Mouse (Mus musculus): Measurements from ENCODE around the gene Trim52. TPM values are rescaled to one million over a fixed set of nuclear protein-coding genes. Genes with fewer than 3 reads are reported as not detected.

Trim52 gene
- not detected in 2 replicates for polyA plus RNA-seq (2012; rRNA removed)
- polyA plus RNA-seq (2014; fragmentation: Nextera tagmentation; extraction: Ambion mirVana), result not detected in 2 replicates

DNA sequence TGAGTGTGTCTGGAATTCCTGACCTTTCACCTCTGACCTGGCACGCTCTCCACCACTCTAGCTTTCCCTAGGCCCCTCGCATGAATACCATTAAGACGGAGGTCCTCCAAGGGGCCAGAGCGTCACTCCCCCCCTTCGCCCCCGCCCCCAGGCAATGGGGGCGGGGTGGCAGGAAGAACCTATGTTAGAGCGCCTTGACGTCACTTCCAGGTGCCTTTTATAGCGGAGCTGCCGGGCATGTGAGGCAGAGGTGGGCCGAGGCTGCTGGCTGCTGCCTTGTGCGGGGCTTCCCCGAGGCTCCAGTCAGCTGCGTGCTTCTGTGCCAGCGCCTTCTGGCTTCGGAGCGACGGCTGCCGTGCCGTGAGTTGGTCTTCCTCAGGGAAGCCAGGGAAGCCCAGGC, at the start of gene Trim52:
Gene Trim52, plus strand, starts transcription at position 219 of the 400 bp plus-strand sequence.
- no peaks in the 10 kb centered on the region for H3K4me1 ChIP-seq (replicated peaks; ENCODE audit: control insufficient read depth in 2 of 2, insufficient read depth in 2 of 2, low read length in 1 of 2)
- H3K9ac ChIP-seq (replicated peaks), result no peak within 1 kb of the TSS
- WGBS (ENCODE audit: insufficient replicate concordance), result 88% methylated on average over 19 of the region's 21 CpGs
- DNase-seq (ENCODE audit: low read depth in 3 of 3, low spot score in 3 of 3) (no peak), ATAC-seq (ENCODE audit: insufficient read depth) (no peak)
- no peaks in the 10 kb centered on the region for H3K9me3 ChIP-seq (ENCODE audit: control insufficient read depth, low read length)
- H3K4me3 ChIP-seq (ENCODE audit: insufficient read depth in 1 of 2, low read depth in 2 of 2, low read length in 2 of 2), result no peak within 1 kb of the TSS
- TF ChIP-seq EP300 (IDR thresholded peaks at IDR 0.05; ENCODE audit: low read depth) (no peak), CTCF (IDR thresholded peaks at IDR 0.05; ENCODE audit: low read depth) (no peak)
- H3K27me3 ChIP-seq (ENCODE audit: control insufficient read depth, insufficient read depth, low read length), result no peaks in the 10 kb centered on the region
- H3K4me2 ChIP-seq (ENCODE audit: low read depth), result no peak within 1 kb of the TSS
- no peak within 1 kb of the TSS for H3K27ac ChIP-seq
- no peaks in the 10 kb centered on the region for H3K36me3 ChIP-seq (replicated peaks; ENCODE audit: control insufficient read depth, insufficient read depth, low read depth)

GRCm38 (mm10) chr14:106072608-106073007, 33.4 kb upstream of the Trim52 start:
- no peak for ATAC-seq (ENCODE audit: insufficient read depth)
- Histone ChIP-seq H3K27me3 (ENCODE audit: control insufficient read depth, insufficient read depth, low read length) (no peaks in the 10 kb centered on the region), H3K4me1 (replicated peaks; ENCODE audit: control insufficient read depth in 2 of 2, insufficient read depth in 2 of 2, low read length in 1 of 2) (no peaks in the 10 kb centered on the region), H3K36me3 (replicated peaks; ENCODE audit: control insufficient read depth, insufficient read depth, low read depth) (no peaks in the 10 kb centered on the region), H3K4me3 (ENCODE audit: insufficient read depth in 1 of 2, low read depth in 2 of 2, low read length in 2 of 2) (no peak overlapping the region), H3K4me2 (ENCODE audit: low read depth) (no peak overlapping the region), H3K9me3 (ENCODE audit: control insufficient read depth, low read length) (no peaks in the 10 kb centered on the region), H3K27ac (no peak overlapping the region), H3K9ac (replicated peaks) (no peak overlapping the region)
- TF ChIP-seq CTCF (IDR thresholded peaks at IDR 0.05; ENCODE audit: low read depth), result no peak
- no peak for TF ChIP-seq EP300 (IDR thresholded peaks at IDR 0.05; ENCODE audit: low read depth)
- 42% methylated on average over 1 of the region's 1 CpGs for WGBS (ENCODE audit: insufficient replicate concordance)
- no peak for DNase-seq (ENCODE audit: low read depth in 3 of 3, low spot score in 3 of 3)

DNA sequence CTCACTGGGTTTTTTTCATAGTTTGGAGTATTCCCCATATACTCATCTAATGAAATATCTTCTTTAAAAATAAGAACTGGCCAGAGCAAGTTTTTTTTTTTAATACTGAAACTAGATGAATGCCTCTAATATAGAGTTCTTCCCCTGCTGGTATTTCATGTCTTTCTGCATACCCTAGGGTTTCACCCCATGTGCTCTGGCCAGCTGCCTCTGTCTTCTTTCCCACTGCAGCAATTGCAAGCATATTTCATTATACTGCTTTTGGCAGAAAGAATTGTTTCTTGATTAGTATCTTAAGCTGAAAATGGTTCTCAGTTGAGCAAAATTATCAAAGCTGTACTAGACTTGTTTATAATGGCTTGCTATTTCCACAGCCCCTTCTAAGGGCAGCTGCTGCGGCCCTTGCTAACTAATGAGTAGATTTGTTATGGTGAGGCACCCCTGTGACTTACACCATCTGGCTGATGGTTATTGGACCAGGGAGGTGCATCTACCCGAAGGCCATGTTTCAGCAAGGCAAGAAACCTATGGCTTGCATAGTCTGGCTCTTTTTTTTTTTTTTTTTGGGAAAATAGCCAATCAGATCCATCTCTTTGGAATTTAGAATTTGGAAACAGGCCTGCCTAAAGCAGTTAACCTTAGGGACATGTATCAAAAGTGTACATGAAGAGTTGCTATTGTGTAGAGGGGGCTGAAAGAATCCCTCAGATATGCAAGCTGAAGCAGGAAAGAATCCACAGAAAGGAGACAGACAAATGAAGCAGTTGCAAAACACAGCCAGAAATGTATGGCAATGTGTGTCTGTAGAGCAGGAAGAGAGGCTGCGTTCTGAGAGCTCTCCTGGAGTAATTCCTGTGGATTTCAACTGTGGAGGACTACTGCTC, 30.6 kb upstream of the Trim52 start:
- Histone ChIP-seq H3K36me3 (replicated peaks; ENCODE audit: control insufficient read depth, insufficient read depth, low read depth) (no peaks in the 10 kb centered on the region), H3K4me2 (ENCODE audit: low read depth) (no peak overlapping the region), H3K4me3 (ENCODE audit: insufficient read depth in 1 of 2, low read depth in 2 of 2, low read length in 2 of 2) (no peak overlapping the region), H3K4me1 (replicated peaks; ENCODE audit: control insufficient read depth in 2 of 2, insufficient read depth in 2 of 2, low read length in 1 of 2) (no peaks in the 10 kb centered on the region), H3K9ac (replicated peaks) (no peak overlapping the region), H3K27ac (no peak overlapping the region), H3K9me3 (ENCODE audit: control insufficient read depth, low read length) (no peaks in the 10 kb centered on the region), H3K27me3 (ENCODE audit: control insufficient read depth, insufficient read depth, low read length) (no peaks in the 10 kb centered on the region)
- DNase-seq (ENCODE audit: low read depth in 3 of 3, low spot score in 3 of 3), result no peak
- ATAC-seq (ENCODE audit: insufficient read depth), result no peak
- 55% methylated on average over 3 of the region's 3 CpGs for WGBS (ENCODE audit: insufficient replicate concordance)
- TF ChIP-seq EP300 (IDR thresholded peaks at IDR 0.05; ENCODE audit: low read depth), result no peak
- TF ChIP-seq CTCF (IDR thresholded peaks at IDR 0.05; ENCODE audit: low read depth), result no peak

DNA sequence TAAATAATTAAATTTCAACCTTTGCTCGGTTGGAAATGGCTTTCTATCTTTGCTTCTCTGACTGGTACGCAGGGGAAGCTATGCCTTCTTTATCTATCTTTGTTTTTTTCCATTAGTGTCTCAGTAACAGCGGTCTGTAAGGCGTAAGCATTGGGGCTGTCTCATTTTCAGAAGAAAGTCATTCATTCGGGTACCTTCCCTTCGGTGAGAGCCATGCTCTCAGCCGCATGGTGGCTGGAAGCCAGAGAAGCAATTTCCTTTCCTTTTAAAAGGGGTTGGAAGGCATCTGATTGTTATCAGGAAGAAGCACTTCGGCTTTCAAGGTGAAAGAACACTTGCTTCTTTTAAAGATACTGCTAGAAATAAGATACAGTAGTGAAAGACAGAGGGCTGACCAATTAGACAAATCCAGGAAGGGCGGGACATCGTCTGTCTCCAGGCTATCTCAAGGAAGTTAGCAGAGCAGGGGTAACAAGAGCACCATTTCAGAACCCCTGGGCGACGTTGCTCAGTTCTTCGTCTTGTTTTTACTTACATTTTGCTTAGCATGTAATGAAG, 17.4 kb upstream of the Trim52 start:
- no peak overlapping the region for H3K4me3 ChIP-seq (ENCODE audit: insufficient read depth in 1 of 2, low read depth in 2 of 2, low read length in 2 of 2)
- H3K27ac ChIP-seq, result no peak overlapping the region
- DNase-seq (ENCODE audit: low read depth in 3 of 3, low spot score in 3 of 3), result no peak
- no peak overlapping the region for H3K4me2 ChIP-seq (ENCODE audit: low read depth)
- H3K27me3 ChIP-seq (ENCODE audit: control insufficient read depth, insufficient read depth, low read length), result no peaks in the 10 kb centered on the region
- no peak overlapping the region for H3K9ac ChIP-seq (replicated peaks)
- 53% methylated on average over 13 of the region's 13 CpGs for WGBS (ENCODE audit: insufficient replicate concordance)
- no peaks in the 10 kb centered on the region for H3K36me3 ChIP-seq (replicated peaks; ENCODE audit: control insufficient read depth, insufficient read depth, low read depth)
- H3K4me1 ChIP-seq (replicated peaks; ENCODE audit: control insufficient read depth in 2 of 2, insufficient read depth in 2 of 2, low read length in 1 of 2), result no peaks in the 10 kb centered on the region
- H3K9me3 ChIP-seq (ENCODE audit: control insufficient read depth, low read length), result no peaks in the 10 kb centered on the region
- no peak for TF ChIP-seq CTCF (IDR thresholded peaks at IDR 0.05; ENCODE audit: low read depth)
- TF ChIP-seq EP300 (IDR thresholded peaks at IDR 0.05; ENCODE audit: low read depth), result no peak
- ATAC-seq (ENCODE audit: insufficient read depth), result no peak

DNA sequence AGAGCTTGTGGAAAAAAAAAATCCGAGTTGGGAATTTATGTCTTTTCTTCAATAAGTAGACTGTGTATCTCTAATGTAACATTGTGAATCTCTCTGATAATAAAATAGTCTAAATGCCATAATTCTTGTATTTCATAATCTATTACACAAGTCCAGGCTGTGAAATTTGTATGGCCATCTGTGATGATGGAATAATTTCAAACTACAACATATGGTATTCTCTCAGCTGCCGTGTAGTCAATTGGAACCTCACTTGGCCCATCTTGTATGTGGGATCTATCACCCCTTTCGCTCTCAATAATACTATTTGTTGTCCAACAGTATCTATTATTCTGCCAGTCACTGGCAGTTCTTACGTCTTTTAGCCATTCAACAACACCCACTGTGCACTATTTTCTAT, 9.2 kb upstream of the Trim52 start:
- Histone ChIP-seq H3K27me3 (ENCODE audit: control insufficient read depth, insufficient read depth, low read length) (no peaks in the 10 kb centered on the region), H3K27ac (no peak overlapping the region), H3K9ac (replicated peaks) (no peak overlapping the region), H3K9me3 (ENCODE audit: control insufficient read depth, low read length) (no peaks in the 10 kb centered on the region), H3K36me3 (replicated peaks; ENCODE audit: control insufficient read depth, insufficient read depth, low read depth) (no peaks in the 10 kb centered on the region), H3K4me2 (ENCODE audit: low read depth) (no peak overlapping the region), H3K4me1 (replicated peaks; ENCODE audit: control insufficient read depth in 2 of 2, insufficient read depth in 2 of 2, low read length in 1 of 2) (no peaks in the 10 kb centered on the region), H3K4me3 (ENCODE audit: insufficient read depth in 1 of 2, low read depth in 2 of 2, low read length in 2 of 2) (no peak overlapping the region)
- no peak for TF ChIP-seq EP300 (IDR thresholded peaks at IDR 0.05; ENCODE audit: low read depth)
- TF ChIP-seq CTCF (IDR thresholded peaks at IDR 0.05; ENCODE audit: low read depth), result no peak
- DNase-seq (ENCODE audit: low read depth in 3 of 3, low spot score in 3 of 3) (no peak), ATAC-seq (ENCODE audit: insufficient read depth) (no peak)
- WGBS (ENCODE audit: insufficient replicate concordance), result 64% methylated on average over 4 of the region's 4 CpGs
